Mouse (Mus musculus): ENCODE data around the gene Trim42. TPM values are rescaled to one million over a fixed set of nuclear protein-coding genes. Genes with fewer than 3 reads are reported as not detected.

The Trim42 gene
- polyA plus RNA-seq (2014; fragmentation: Nextera tagmentation; extraction: Ambion mirVana): not detected in 2 replicates

GRCm38 (mm10) chr9:97369591-97369990 is at the start of gene Trim42:
Gene Trim42 (minus strand): TSS chr9:97369958.
- no peak for TF ChIP-seq CTCF (IDR thresholded peaks at IDR 0.05; ENCODE audit: low read depth)
- no peaks in the 10 kb centered on the region for H3K36me3 ChIP-seq (ENCODE audit: insufficient read depth)
- 87% methylated on average over 7 of the region's 7 CpGs for WGBS
- H3K4me3 ChIP-seq (ENCODE audit: low read depth, low read length): no peak within 1 kb of the TSS
- ATAC-seq (ENCODE audit: insufficient read depth) (no peak), DNase-seq (no peak)
- no peaks in the 10 kb centered on the region for H3K9me3 ChIP-seq (ENCODE audit: low read depth, low read length)
- H3K9ac ChIP-seq: no peak within 1 kb of the TSS
- no peaks in the 10 kb centered on the region for H3K27me3 ChIP-seq (ENCODE audit: insufficient read depth, low read length)
- H3K4me1 ChIP-seq (ENCODE audit: insufficient read depth): no peaks in the 10 kb centered on the region
- H3K4me2 ChIP-seq: no peak within 1 kb of the TSS
- H3K27ac ChIP-seq (ENCODE audit: low read depth): no peak within 1 kb of the TSS

DNA sequence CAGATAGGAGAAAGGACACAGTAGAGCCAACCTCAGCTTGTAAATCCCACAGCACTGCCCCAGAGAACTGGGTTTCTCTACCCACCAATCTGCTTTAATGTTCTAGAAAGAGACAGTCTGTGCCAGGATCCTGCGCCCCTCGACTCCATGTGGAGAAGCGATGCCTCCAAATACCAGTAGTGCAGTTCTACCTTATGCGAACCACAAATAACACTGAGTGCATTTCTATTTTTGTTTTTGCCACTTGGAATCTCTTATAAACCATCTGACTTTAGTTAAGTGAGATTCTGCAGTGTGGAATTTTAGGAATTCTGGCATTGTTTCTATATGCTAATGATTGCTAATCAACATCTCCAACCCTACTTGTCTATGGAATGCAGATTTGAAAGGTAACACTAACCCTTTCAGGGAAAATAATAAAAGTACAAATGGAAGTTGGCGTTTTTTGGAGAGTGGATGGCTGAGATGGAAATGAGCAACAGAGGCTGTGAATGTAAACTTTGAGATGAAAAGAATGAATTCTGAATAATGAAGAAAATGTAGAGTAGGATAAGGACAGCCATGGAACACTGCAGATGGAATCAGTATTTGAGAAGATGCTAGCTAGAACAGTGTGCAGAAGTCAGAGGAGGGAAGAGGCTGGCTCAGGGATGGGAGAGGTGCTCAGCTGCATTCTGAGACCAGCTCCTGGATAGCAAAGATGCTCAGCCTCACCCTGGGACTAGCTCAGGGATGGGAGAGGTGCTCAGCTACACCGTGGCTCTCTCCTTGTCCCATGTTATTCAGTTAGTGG is 45.3 kb upstream of the Trim42 start:
- Histone ChIP-seq H3K27ac (ENCODE audit: low read depth) (no peak overlapping the region), H3K4me3 (ENCODE audit: low read depth, low read length) (no peak overlapping the region), H3K36me3 (ENCODE audit: insufficient read depth) (no peaks in the 10 kb centered on the region), H3K27me3 (ENCODE audit: insufficient read depth, low read length) (no peaks in the 10 kb centered on the region), H3K4me1 (ENCODE audit: insufficient read depth) (no peaks in the 10 kb centered on the region), H3K9ac (no peak overlapping the region), H3K9me3 (ENCODE audit: low read depth, low read length) (no peaks in the 10 kb centered on the region), H3K4me2 (no peak overlapping the region)
- 80% methylated on average over 6 of the region's 6 CpGs for WGBS
- no peak for TF ChIP-seq CTCF (IDR thresholded peaks at IDR 0.05; ENCODE audit: low read depth)
- ATAC-seq (ENCODE audit: insufficient read depth): no peak
- no peak for DNase-seq

- no peak overlapping the region for H3K4me2 ChIP-seq
- no peak overlapping the region for H3K4me3 ChIP-seq (ENCODE audit: low read depth, low read length)
- peak; percentile 21 for TF ChIP-seq CTCF (IDR thresholded peaks at IDR 0.05; ENCODE audit: low read depth)
- H3K27me3 ChIP-seq (ENCODE audit: insufficient read depth, low read length): no peaks in the 10 kb centered on the region
- H3K27ac ChIP-seq (ENCODE audit: low read depth): no peak overlapping the region
- no peaks in the 10 kb centered on the region for H3K9me3 ChIP-seq (ENCODE audit: low read depth, low read length)
- H3K9ac ChIP-seq: no peak overlapping the region
- no peak for ATAC-seq (ENCODE audit: insufficient read depth)
- H3K4me1 ChIP-seq (ENCODE audit: insufficient read depth): no peaks in the 10 kb centered on the region
- 64% methylated on average over 2 of the region's 2 CpGs for WGBS
- no peak for DNase-seq
- no peaks in the 10 kb centered on the region for H3K36me3 ChIP-seq (ENCODE audit: insufficient read depth)
These were observed 38.4 kb upstream of the Trim42 start for GRCm38 (mm10) chr9:97408142-97408541.

- no peak for DNase-seq
- H3K36me3 ChIP-seq (ENCODE audit: insufficient read depth): no peaks in the 10 kb centered on the region
- no peak overlapping the region for H3K4me2 ChIP-seq
- 71% methylated on average over 6 of the region's 6 CpGs for WGBS
- TF ChIP-seq CTCF (IDR thresholded peaks at IDR 0.05; ENCODE audit: low read depth): no peak
- no peak overlapping the region for H3K4me3 ChIP-seq (ENCODE audit: low read depth, low read length)
- H3K9ac ChIP-seq: no peak overlapping the region
- no peaks in the 10 kb centered on the region for H3K9me3 ChIP-seq (ENCODE audit: low read depth, low read length)
- no peaks in the 10 kb centered on the region for H3K4me1 ChIP-seq (ENCODE audit: insufficient read depth)
- no peak overlapping the region for H3K27ac ChIP-seq (ENCODE audit: low read depth)
- ATAC-seq (ENCODE audit: insufficient read depth): no peak
- H3K27me3 ChIP-seq (ENCODE audit: insufficient read depth, low read length): no peaks in the 10 kb centered on the region
These were observed 13.3 kb downstream of the Trim42 start for GRCm38 (mm10) chr9:97356441-97356840.

- no peaks in the 10 kb centered on the region for H3K9me3 ChIP-seq (ENCODE audit: low read depth, low read length)
- no peak for TF ChIP-seq CTCF (IDR thresholded peaks at IDR 0.05; ENCODE audit: low read depth)
- H3K27ac ChIP-seq (ENCODE audit: low read depth): peak overlapping the region; percentile 81
- H3K27me3 ChIP-seq (ENCODE audit: insufficient read depth, low read length): no peaks in the 10 kb centered on the region
- H3K36me3 ChIP-seq (ENCODE audit: insufficient read depth): no peaks in the 10 kb centered on the region
- no peak overlapping the region for H3K4me3 ChIP-seq (ENCODE audit: low read depth, low read length)
- DNase-seq (peak; percentile 96), ATAC-seq (ENCODE audit: insufficient read depth) (peak; percentile 89)
- no peak overlapping the region for H3K9ac ChIP-seq
- H3K4me2 ChIP-seq: peak overlapping the region; percentile 27; the same call in 1 of the 2 replicates
- H3K4me1 ChIP-seq (ENCODE audit: insufficient read depth): 0 out of 2 replicates have a peak, but pooled peaks cover 3% of the 10 kb centered on the region
- 17% methylated on average over 12 of the region's 12 CpGs for WGBS
These were observed 24.9 kb downstream of the Trim42 start for GRCm38 (mm10) chr9:97344767-97345297.

DNA sequence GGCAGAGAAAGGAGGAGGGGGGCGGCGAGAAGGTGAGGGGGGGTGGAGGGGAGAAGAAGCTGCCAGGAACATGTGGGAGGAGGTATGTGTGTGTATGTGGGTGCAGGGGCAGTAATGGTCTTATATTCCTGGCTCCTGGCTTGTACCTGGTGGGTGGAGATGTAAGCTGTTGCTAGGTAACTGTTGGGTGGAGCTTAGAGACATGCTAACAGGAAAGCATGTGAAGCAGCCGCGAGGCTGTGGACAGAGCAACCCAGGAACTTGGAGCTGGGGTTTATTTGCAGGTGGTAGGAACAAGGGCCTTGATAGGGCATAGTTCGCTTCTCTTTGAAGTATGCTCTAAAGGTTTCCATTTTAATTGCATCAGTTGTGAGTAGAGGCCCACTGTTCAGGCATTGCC is 28.0 kb downstream of the Trim42 start:
- 0 out of 2 replicates have a peak, but pooled peaks cover 3% of the 10 kb centered on the region for H3K4me1 ChIP-seq (ENCODE audit: insufficient read depth)
- no peak for TF ChIP-seq CTCF (IDR thresholded peaks at IDR 0.05; ENCODE audit: low read depth)
- no peak overlapping the region for H3K4me2 ChIP-seq
- no peaks in the 10 kb centered on the region for H3K36me3 ChIP-seq (ENCODE audit: insufficient read depth)
- peak; percentile 31 for DNase-seq
- ATAC-seq (ENCODE audit: insufficient read depth): 0 out of 2 replicates have a peak, but pooled peaks have one; percentile 13
- H3K27me3 ChIP-seq (ENCODE audit: insufficient read depth, low read length): no peaks in the 10 kb centered on the region
- WGBS: 44% methylated on average over 5 of the region's 5 CpGs
- H3K27ac ChIP-seq (ENCODE audit: low read depth): no peak overlapping the region
- H3K4me3 ChIP-seq (ENCODE audit: low read depth, low read length): no peak overlapping the region
- no peak overlapping the region for H3K9ac ChIP-seq
- no peaks in the 10 kb centered on the region for H3K9me3 ChIP-seq (ENCODE audit: low read depth, low read length)

DNA sequence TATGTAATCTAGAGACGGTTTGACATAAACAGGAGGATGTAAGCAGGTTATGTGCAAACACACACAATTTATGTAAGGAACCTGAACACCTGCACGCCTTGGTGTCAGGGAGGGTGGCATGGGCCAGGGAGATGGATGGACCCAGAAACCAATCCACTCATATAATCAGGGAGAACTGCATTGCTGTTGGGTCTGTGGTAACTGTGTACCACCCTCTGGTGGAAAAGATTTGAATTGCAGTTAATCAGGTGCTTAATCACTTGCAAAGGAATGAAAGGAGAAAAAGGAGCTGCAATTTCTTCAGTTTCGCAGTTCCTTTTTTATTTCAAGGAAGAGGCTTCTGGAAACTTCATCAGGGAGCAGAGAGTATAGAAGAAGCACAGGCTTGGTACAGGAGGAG is 46.9 kb downstream of the Trim42 start:
- Histone ChIP-seq H3K36me3 (ENCODE audit: insufficient read depth) (no peaks in the 10 kb centered on the region), H3K27me3 (ENCODE audit: insufficient read depth, low read length) (no peaks in the 10 kb centered on the region), H3K4me3 (ENCODE audit: low read depth, low read length) (no peak overlapping the region), H3K4me2 (no peak overlapping the region), H3K27ac (ENCODE audit: low read depth) (no peak overlapping the region), H3K4me1 (ENCODE audit: insufficient read depth) (no peaks in the 10 kb centered on the region), H3K9ac (no peak overlapping the region), H3K9me3 (ENCODE audit: low read depth, low read length) (no peaks in the 10 kb centered on the region)
- ATAC-seq (ENCODE audit: insufficient read depth) (no peak), DNase-seq (peak; percentile 77)
- TF ChIP-seq CTCF (IDR thresholded peaks at IDR 0.05; ENCODE audit: low read depth): peak; percentile 77
- 56% methylated on average over 3 of the region's 3 CpGs for WGBS
